Mouse (Mus musculus) cerebellum, adult 2 months (tissue): ENCODE results near the gene Cyp39a1. TPM values are rescaled to one million over a fixed set of nuclear protein-coding genes. Genes with fewer than 3 reads are reported as not detected.

Experiments used
- DNase-seq, 2 experiments: peaks; one replicate each; pipeline ENCODE4 v3.0.0; 2021
- H3K27ac ChIP-seq: fragments of 200-500 bp; 2 replicates; pipeline ENCODE4 v1.5.1; 2012; ENCODE audit warnings: low read length, control low read depth, inconsistent platforms; ENCODE audit not compliant: insufficient read depth
- H3K27me3 ChIP-seq: fragments of 200-500 bp; 2 replicates; pipeline ENCODE4 v1.6.1; 2012; ENCODE audit warnings: inconsistent platforms, mild to moderate bottlenecking, low read length, moderate library complexity; ENCODE audit not compliant: control insufficient read depth, insufficient read depth
- H3K4me1 ChIP-seq: fragments of 200-500 bp; 2 replicates; pipeline ENCODE4 v1.6.1; 2011; ENCODE audit warnings: low read length; ENCODE audit not compliant: control insufficient read depth, insufficient read depth
- H3K4me3 ChIP-seq: fragments of 200-500 bp; replicated peaks from 2 replicates; pipeline ENCODE3; 2011; ENCODE audit warnings: mild to moderate bottlenecking, low read depth, low read length, control low read depth; ENCODE audit not compliant: insufficient read depth
- CTCF ChIP-seq: fragments of 200-500 bp; IDR thresholded peaks from 2 replicates; pipeline ENCODE4 v1.5.1; 2011; ENCODE audit warnings: low read depth, mild to moderate bottlenecking, control low read depth, low read length, moderate library complexity, borderline replicate concordance; ENCODE audit not compliant: insufficient read depth
- POLR2A ChIP-seq: fragments of 200-500 bp; IDR thresholded peaks from 2 replicates; pipeline ENCODE4 v1.6.1; 2011; ENCODE audit warnings: low read length, control low read depth, borderline replicate concordance; ENCODE audit not compliant: insufficient read depth
- WGBS: fragments of 180-500 bp; shearing (Covaris S2); methylation state at CpG from one replicate; pipeline ENCODE4 v1.1.7; 2018; 5-methylcytosine and 5-hydroxymethylcytosine counted together
- polyA plus RNA-seq: library from polyadenylated mRNA; depleted of rRNA; stranded (reverse); fragments of >200 nt; gene quantifications from 2 replicates; pipeline ENCODE4 v1.2.3, GENCODE M21; 2012

Gene Cyp39a1
- polyA plus RNA-seq, 1 experiment = 3.2 TPM

DNA sequence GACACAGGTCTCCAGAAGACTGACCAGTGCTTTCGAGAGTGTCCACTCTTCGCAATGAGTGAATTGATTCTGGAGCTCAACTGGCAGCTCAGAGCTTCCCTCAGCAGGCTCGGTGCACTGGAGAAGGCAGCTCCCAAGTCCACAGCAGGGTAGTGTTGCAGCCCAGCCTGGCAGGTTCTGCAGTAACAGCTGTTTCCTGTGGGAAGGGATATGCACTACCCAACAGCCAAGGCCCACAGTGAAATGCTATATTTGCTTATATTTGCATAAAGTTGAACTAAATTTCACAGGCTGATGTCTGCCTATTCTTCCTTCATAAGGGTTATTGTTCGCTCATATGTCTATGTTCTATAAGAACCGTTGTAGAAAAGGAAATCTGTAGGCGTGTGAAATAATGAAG lies 83.9 kb downstream of the Cyp39a1 start:
- Histone ChIP-seq H3K27me3 (no peaks in the 10 kb centered on the region), H3K27ac (no peak overlapping the region), H3K4me3 (no peak overlapping the region), H3K4me1 (no peaks in the 10 kb centered on the region)
- TF ChIP-seq CTCF (no peak), POLR2A (no peak)
- WGBS = 79% methylated on average over 6 of the region's 6 CpGs
- no peak for DNase-seq

DNA sequence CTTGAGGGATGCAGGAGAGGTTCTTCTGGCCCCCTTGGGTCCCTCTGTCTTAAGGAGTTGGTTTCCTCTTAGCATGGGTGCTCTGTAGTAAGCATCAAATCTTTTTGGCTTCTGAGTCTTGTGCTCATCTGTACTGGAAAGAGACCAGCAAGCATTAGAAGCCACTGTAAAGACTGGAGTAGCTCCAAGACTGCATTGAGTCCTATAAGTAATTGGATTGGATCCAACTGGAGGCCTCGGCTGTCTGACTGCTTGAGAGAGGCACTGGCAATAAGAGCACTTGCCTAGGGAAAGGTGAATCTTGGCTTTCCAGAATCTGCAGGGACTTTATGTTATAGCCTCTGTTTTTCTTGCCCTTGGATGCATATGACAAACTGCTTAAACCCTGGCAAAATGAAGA lies 85.6 kb downstream of the Cyp39a1 start:
- Histone ChIP-seq H3K4me3 (no peak overlapping the region), H3K27me3 (no peaks in the 10 kb centered on the region), H3K4me1 (no peaks in the 10 kb centered on the region), H3K27ac (no peak overlapping the region)
- 27% methylated on average over 1 of the region's 1 CpGs for WGBS
- DNase-seq = no peak
- no peak for TF ChIP-seq POLR2A
- no peak for TF ChIP-seq CTCF

DNA sequence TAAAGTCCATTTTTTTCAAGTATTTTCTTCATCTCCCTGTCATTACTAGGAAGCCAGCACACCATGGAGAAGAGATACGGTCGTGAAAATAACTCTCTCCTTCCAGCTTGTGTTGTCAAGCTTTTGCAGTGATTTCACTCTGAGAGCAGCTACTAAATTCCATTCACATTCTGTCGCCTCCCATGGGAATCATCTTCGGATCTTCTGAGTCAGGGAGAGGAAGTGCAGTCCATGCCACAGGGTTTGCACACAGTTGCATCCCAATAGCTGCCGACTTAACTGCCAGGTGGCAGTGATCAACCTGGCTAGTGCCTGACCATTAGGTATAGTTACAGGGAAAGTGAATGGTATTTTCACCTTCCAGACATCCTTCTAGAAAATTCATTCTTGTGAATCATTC lies 87.5 kb downstream of the Cyp39a1 start:
- Histone ChIP-seq H3K4me1 (no peaks in the 10 kb centered on the region), H3K27me3 (no peaks in the 10 kb centered on the region), H3K27ac (no peak overlapping the region), H3K4me3 (no peak overlapping the region)
- 69% methylated on average over 5 of the region's 5 CpGs for WGBS
- DNase-seq = no peak
- no peak for TF ChIP-seq CTCF

DNA sequence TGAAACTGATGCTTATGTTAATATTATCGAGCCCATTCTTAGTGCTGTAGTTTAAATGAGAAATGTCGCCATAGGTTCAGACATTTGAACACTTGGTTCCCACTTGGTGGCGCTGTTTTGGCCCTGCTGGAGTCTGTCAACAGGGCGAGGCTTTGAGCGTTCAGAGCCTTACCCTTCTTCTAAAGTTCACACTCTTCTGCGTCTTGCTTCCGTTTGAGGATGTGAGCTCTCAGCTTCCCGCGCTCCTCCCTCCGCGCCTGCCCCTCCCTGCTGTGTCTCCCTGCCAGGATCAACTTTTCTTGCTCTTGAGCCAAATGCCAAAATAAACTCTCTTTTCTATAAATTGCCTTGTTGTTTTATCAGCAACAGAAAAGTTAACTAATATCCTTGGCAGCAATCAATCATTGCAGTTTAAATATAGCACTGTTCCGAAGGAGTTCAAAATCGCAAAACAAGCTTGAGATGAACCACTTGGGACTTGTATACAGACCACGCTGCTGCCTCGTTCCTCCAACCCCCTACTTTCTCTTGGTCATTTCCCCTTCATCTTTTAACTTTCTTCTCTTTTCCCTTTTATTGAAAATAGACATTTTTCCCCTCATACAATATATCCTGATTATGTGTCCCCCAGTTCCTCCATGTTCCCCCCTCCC lies 91.5 kb downstream of the Cyp39a1 start:
- no peaks in the 10 kb centered on the region for H3K4me1 ChIP-seq
- TF ChIP-seq POLR2A (no peak), CTCF (no peak)
- no peak for DNase-seq
- H3K27me3 ChIP-seq = no peaks in the 10 kb centered on the region
- no peak overlapping the region for H3K4me3 ChIP-seq
- no peak overlapping the region for H3K27ac ChIP-seq
- 52% methylated on average over 15 of the region's 15 CpGs for whole genome bisulfite sequencing

DNA sequence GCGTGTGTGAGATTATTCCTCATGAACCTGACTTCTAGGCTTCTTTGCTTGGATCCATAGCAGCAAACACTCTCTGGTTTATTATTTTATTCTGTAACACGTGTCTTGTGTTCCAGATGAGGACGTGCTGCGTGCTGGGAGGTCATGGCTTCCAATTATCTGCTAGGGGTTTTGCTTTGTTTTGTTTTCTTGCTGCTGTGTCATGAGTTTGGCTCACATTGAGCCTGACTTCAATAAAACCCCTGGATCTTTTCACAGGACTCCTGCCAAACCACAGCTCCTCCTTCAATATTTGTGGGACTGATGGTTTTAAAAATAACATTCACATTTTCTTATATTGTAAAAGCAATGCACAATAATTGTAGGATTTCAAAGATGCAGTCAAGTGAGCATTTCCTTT lies 117.3 kb downstream of the Cyp39a1 start:
- 43% methylated on average over 4 of the region's 4 CpGs for WGBS
- DNase-seq = no peak
- H3K4me3 ChIP-seq = no peak overlapping the region
- no peaks in the 10 kb centered on the region for H3K27me3 ChIP-seq
- no peak for TF ChIP-seq CTCF
- no peak for TF ChIP-seq POLR2A
- no peaks in the 10 kb centered on the region for H3K4me1 ChIP-seq
- no peak overlapping the region for H3K27ac ChIP-seq

DNA sequence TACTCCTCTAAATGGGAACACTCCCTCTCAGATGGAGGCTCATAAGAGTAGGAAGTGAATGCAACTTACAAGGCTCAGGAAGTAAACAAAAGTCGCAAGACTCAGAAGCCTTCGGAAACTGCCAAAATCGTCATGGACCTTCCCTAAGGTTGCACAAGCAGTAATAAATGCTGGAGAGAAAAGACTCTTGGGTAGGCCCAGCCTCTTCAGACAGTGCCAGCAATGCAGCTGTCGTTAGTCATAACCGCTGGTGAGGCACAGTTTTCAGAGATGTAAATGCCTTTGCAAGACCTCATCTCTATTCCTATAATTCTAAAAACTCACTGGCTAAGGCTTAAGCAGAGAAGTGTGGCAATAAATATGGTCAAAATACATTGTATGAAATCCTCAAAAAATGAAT lies 121.0 kb downstream of the Cyp39a1 start:
- no peak for DNase-seq
- no peaks in the 10 kb centered on the region for H3K4me1 ChIP-seq
- no peak for TF ChIP-seq POLR2A
- TF ChIP-seq CTCF = no peak
- H3K27ac ChIP-seq = no peak overlapping the region
- H3K4me3 ChIP-seq = no peak overlapping the region
- 85% methylated on average over 5 of the region's 5 CpGs for WGBS
- no peaks in the 10 kb centered on the region for H3K27me3 ChIP-seq

DNA sequence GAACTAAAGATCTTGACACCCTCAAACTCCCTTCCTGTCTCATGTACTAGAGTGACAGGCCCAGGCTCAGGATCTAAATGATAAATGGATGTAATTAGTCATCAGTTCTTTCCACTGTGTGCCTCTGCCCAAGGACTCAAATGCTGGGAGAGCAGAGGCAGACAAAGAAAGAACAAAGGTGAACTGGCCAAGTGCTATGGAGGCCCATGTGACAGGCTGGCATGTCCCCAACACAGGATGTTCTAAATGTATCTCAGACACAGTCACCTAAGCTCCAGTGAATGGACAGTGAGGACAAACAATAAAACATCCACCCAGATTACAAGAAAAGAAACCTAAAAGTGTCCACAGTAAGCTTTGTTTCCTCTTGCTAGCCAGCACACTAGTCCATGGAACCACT lies 122.2 kb downstream of the Cyp39a1 start:
- Histone ChIP-seq H3K27ac (no peak overlapping the region), H3K4me1 (no peaks in the 10 kb centered on the region), H3K27me3 (no peaks in the 10 kb centered on the region), H3K4me3 (no peak overlapping the region)
- TF ChIP-seq CTCF = no peak
- no peak for TF ChIP-seq POLR2A
- DNase-seq = no peak

DNA sequence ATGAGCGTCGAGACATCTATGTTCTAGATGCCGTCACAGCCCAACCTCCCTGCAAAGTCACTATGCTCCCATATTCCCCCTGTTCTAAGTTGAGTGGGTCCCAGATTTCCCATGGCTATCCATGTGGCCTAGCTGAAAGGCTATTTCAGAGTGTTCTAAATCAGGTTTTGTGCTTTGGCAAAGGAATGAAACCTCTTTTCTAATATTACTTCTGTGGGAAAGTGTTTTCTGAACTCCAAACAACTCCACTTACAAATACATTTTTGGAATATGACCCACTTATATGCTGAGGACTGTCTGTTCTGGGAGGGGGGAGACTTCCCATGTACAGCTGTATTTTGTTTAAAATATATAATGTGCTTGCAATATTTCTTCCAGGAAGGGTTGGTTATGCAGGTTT lies 124.5 kb downstream of the Cyp39a1 start:
- Histone ChIP-seq H3K4me1 (no peaks in the 10 kb centered on the region), H3K4me3 (no peak overlapping the region), H3K27ac (no peak overlapping the region), H3K27me3 (no peaks in the 10 kb centered on the region)
- no peak for TF ChIP-seq POLR2A
- no peak for TF ChIP-seq CTCF
- DNase-seq = no peak
- 92% methylated on average over 3 of the region's 3 CpGs for WGBS
